Mouse (Mus musculus): ENCODE results near the gene Cnst.

The Cnst gene

GRCm38 (mm10) chr1:179553949-179554347 lies 7.8 kb downstream of the Cnst start:
- DNase-seq (ENCODE audit: low spot score): no peak

DNA sequence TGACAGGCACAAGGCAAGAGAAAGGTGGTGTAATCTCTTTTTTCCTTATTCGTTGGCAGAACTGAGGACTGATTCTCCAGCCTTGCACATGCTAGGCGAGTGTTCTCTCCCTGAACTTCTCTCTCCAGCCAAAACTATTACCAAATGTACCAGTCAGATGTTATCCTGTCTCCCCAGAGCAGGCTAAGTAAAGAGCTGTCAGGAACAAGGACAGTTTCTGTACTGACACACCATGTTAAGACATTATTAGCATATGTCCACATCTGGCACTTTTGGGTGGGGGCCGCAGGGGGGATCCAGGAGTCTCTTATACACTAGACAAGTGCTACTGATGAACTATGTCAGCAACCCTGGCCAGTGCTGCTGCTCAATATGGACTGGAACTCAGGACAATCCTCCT lies 10.8 kb downstream of the Cnst start:
- no peak for DNase-seq (ENCODE audit: low spot score)

GRCm38 (mm10) chr1:179559446-179560194 lies 13.4 kb downstream of the Cnst start:
- no peak for DNase-seq (ENCODE audit: low spot score)

DNA sequence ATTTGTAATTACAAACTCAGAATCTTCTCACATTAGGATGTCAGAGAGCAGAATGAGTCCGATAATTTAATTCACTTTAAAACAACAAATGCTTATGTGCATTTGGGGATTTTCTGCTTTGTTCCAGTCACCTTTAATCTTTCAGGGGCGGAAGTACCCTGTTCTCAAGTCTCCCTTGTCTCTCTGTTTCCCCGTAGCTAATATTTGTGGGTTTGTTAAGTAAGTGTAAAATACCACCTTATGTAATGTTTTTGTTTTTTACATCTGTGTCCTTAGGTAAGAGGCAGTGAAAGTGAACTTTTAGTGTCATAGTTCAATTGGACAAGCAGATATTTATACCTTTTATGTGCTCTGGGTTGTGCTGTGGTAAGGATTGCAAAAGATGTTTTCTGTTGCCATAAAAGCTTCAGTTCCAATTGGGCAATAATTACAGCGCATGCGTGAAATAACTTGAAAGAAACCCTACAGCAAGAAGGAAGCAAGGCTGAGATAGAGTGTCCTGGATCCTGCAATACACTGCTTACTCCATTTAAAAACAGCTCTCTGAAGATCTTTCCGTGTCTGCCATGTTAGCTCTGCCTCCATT lies 14.8 kb downstream of the Cnst start:
- DNase-seq (ENCODE audit: low spot score): no peak

GRCm38 (mm10) chr1:179563211-179563610 lies 17.0 kb downstream of the Cnst start:
- DNase-seq (ENCODE audit: low spot score): no peak

- DNase-seq (ENCODE audit: low spot score): no peak
Observed at GRCm38 (mm10) chr1:179563926-179564325, 17.8 kb downstream of the Cnst start.

GRCm38 (mm10) chr1:179567558-179567957 lies 21.4 kb downstream of the Cnst start:
- no peak for DNase-seq (ENCODE audit: low spot score)

DNA sequence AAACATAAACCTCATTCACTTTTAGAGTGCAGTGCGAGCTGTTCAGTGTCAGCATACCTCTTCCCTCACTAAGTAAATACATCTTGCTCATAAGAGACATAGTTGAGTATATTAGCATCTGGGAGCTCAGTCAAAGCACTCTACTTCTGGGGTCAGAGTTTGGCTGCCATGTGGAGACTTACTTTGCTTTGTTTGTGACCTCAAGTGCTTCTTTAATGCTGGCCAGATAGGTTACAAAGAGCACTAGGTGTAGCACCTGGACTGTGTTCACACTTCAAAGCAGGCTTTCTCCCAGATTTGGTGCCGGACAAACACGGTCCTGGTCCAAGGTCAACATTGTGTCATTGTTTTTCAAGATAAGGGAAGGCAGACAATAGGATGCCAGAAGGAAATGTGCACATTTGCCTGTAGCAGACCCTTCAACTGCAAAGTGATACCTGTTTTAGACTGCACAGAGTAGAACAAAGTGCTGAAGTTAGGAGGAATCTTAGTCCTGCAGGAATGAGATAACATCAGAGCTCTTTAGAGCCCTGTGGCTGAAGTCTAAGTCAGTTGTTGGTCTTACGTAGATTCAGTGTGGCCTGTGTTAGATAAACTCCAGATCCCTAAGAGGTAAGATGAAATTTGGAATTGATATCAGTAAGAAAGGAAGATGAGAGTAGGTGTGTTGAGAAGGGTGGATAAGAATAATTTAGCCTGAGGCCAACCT lies 22.7 kb downstream of the Cnst start:
- DNase-seq (ENCODE audit: low spot score): no peak

- DNase-seq (ENCODE audit: low spot score): no peak
Observed at GRCm38 (mm10) chr1:179570482-179570881, 24.3 kb downstream of the Cnst start.

DNA sequence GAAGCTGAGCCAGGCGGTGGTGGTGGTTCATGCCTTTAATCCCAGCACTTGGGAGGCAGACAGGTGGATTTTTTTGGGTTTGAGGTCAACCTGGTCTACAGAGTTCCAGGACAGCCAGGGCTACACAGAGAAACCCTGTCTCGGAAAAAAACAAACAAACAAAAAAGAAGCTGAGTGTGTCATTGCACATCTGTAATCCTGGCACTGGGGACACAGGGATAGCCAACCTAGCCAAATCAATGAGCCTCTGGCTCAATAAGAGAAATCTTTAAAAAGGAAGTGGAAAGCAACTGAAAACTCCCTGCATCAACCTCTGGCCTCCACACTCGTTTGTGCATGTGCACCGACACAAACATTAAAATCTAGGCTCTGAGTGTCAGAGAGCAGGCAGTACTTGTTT lies 25.5 kb downstream of the Cnst start:
- DNase-seq (ENCODE audit: low spot score): no peak

GRCm38 (mm10) chr1:179573650-179574206 lies 27.6 kb downstream of the Cnst start:
- DNase-seq (ENCODE audit: low spot score): no peak

DNA sequence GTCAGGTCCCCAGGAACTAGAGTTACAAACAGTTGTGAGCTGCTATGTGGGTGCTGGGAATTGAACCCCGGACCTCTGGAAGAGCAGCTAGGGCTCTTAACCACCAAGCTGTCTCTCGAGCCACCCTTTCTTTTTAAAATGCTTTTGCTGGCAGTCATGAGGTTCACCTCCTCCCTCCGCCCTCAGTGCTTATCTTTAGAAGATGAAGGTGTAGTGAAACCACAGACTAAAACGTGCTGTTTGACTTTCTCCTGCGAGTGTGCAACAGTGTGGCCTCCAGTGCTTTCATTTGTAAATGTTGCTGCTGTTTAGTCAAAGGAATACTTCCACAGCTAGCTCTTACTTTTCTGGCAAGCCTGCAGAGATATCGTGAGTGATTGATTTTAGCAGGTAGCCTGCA lies 32.5 kb downstream of the Cnst start:
- DNase-seq (ENCODE audit: low spot score): no peak

DNA sequence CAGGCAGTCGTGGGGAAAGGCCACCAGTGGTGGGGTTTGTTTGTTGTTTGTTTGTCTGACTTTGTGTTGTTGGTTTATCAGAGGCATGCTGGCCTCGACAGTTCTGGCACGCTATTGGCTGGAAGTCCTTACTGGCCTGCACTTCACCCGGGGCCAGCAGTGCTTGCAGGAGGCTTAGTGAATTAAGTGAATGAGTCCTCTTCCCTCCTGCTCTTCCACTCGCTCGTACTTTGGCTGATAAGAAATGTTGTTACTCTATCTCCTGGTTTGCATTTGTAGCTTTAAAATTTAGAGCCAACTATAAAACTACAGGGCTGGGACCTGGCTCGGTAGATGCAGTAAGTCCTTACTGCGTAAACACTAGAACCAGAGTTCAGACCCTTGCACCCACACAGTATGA lies 34.0 kb downstream of the Cnst start:
- DNase-seq (ENCODE audit: low spot score): no peak

DNA sequence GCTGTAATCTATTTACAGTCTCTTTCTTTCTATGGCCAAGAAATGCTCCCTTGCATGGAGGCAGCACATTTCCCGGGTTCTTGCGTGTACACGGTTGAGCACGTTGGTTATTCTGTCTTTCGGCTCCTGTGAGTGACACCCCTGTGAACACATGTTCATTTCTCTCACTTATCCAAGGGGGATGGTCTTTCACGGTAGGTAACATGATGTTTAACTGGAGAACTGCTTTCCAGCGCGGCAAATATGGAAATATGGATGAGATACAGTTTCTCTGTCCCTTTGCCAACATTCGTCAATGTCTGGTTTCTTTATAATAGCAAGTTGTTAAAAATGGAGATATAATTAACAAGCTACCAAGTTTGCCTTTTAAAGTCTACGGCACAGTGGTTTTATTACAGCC lies 35.3 kb downstream of the Cnst start:
- DNase-seq (ENCODE audit: low spot score): no peak

DNA sequence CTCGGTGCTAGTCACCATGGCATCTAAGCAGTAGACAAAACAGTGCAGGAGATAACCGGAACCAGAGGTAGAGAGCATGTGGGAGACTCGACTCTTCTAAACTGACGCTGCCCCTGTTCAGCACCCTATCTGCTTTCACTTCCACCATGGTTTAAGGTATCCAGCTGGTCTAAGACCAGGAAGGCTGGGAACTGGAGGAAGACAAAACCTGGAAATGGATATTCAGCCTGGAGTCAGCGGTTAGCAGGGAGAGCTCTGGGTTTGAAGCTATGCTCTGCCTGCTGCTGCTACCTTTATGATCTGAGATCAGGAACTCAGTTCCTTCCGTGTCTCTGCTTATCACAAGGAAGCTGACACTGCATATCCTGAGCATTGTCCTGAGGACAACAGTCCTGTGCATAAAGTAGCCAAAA lies 35.9 kb downstream of the Cnst start:
- DNase-seq (ENCODE audit: low spot score): no peak

- DNase-seq (ENCODE audit: low spot score): no peak
Observed at GRCm38 (mm10) chr1:179583090-179583489, 36.9 kb downstream of the Cnst start.

DNA sequence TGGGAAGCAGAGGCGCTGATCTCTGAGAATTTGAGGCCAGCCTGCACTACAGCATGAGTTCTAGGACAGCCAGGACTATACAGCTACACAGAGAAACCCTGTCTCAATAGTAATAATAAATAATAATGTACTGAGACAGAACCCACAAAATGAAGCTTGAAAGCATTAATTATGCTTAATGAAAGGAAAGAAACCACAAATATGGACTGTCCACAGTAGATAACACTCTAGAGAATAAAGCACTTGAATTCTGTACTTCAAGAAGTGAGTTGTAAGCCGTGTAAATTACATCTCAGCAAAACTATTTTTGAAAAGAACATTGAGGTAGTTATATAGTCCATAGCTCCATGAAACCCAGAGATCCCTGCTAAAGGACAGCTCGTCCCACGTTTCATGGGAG lies 38.0 kb downstream of the Cnst start:
- DNase-seq (ENCODE audit: low spot score): no peak

DNA sequence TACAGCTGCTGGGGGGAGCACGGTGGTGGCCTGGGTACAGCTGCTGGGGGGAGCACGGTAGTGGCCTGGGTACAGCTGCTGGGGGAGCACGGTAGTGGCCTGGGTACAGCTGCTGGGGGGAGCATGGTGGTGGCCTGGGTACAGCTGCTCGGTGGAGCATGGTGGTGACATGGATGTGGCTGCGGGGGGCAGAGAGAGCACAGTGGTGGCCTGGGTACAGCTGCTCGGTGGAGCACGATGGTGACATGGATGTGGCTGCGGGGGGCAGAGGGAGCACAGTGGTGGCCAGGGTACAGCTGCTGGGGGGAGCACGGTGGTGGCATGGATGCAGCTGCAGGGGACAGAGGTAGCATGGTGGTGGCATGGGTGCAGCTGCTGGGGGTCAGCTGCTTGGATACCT lies 39.5 kb downstream of the Cnst start:
- no peak for DNase-seq (ENCODE audit: low spot score)

DNA sequence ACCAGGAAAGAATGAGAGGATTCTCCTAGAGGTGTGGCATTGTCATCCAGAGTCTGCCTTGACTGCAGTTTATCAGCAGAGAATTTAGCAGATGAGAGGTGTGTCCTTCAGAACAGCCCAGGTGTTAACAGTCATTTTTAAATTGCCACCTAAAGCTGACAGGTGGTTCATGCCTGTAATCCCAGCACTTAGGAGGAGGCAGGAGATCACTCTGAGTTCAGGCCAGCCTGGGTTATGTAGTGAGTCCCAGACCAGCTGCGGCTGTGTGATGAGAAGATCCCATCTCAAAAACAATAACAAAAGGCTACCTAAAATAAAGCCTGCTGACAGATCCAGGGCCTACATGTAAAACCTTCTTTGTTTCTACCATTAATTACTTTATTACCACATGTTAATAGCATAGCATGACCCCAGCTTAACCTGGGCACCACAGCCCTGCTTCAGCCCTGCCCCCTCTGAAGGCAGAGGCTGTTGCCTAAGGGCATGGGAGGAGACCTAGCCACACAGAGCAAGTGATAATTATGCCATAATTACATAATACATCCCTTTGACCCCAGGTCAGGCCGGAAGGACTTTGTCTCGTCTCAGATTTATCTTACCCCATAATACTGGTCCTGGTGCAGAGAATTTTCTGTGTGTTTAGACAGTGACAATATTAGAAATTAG lies 40.4 kb downstream of the Cnst start:
- DNase-seq (ENCODE audit: low spot score): no peak

GRCm38 (mm10) chr1:179588230-179588629 lies 42.1 kb downstream of the Cnst start:
- no peak for DNase-seq (ENCODE audit: low spot score)

GRCm38 (mm10) chr1:179591639-179592038 lies 45.5 kb downstream of the Cnst start:
- DNase-seq (ENCODE audit: low spot score): no peak

GRCm38 (mm10) chr1:179592143-179592542 lies 46.0 kb downstream of the Cnst start:
- DNase-seq (ENCODE audit: low spot score): no peak

DNA sequence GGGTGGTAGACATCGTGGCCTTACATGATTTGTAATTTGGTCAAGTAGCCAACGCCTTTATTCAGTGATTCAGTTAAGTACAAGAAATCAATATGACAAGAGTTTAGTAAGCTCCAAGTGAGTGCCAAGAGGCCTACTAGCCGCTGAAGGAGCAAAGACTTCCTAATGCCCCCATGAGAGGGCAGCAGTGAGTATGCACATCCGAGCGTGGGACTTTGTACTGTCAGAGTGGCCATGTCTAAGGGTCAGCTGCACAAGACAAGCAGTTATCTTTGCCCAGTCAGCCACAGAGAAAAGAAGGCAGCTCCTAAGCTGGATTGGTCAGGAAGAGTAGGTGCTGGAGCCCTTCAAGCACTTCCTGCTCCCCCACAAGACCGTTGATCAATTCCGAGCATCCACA lies 46.8 kb downstream of the Cnst start:
- DNase-seq (ENCODE audit: low spot score): no peak
